Mouse (Mus musculus) MEL (cell line): Measurements from ENCODE around the gene Fbxl22. TPM values are rescaled to one million over a fixed set of nuclear protein-coding genes. Genes with fewer than 3 reads are reported as not detected.

Experiments used
- DNase-seq: peaks from one replicate; pipeline ENCODE4 v3.0.0; 2011; ENCODE audit warnings: low read depth, low spot score
- H3K27ac ChIP-seq: 2 replicates; pipeline ENCODE4 v1.5.1; 2012; ENCODE audit warnings: low read depth, mild to moderate bottlenecking, control low read depth, low read length, moderate library complexity; ENCODE audit not compliant: control insufficient read depth
- H3K27me3 ChIP-seq, 2 experiments: fragments of 150-350 bp in 1 of 2; sonication (generic) in 1 of 2; 2 replicates each; pipeline ENCODE4 v1.6.1; 2012; ENCODE audit warnings: low read length in 2 of 2, mild to moderate bottlenecking in 2 of 2, improper control_type of control experiment in 1 of 2, moderate library complexity in 1 of 2; ENCODE audit not compliant: insufficient read depth in 2 of 2, control insufficient read depth in 1 of 2
- H3K36me3 ChIP-seq, 2 experiments: 2 replicates each; pipeline ENCODE4 v1.6.1; 2012 to 2014; ENCODE audit warnings: low read length in 2 of 2, improper control_type of control experiment in 1 of 2, inconsistent platforms in 1 of 2, mild to moderate bottlenecking in 1 of 2; ENCODE audit not compliant: insufficient read depth in 2 of 2, control insufficient read depth in 1 of 2
- H3K4me1 ChIP-seq, 2 experiments: fragments of 150-350 bp in 1 of 2; sonication (generic) in 1 of 2; 2 replicates each; pipeline ENCODE4 v1.6.1; 2012; ENCODE audit warnings: low read length in 2 of 2, improper control_type of control experiment in 1 of 2, mild to moderate bottlenecking in 1 of 2; ENCODE audit not compliant: insufficient read depth in 2 of 2, control insufficient read depth in 1 of 2
- H3K4me3 ChIP-seq, 2 experiments: fragments of 150-350 bp in 1 of 2; sonication (generic) in 1 of 2; 2 replicates each; pipeline ENCODE4 v1.5.1; 2012; ENCODE audit warnings: low read depth in 2 of 2, low read length in 2 of 2, mild to moderate bottlenecking in 2 of 2, moderate library complexity in 2 of 2, control low read depth in 1 of 2, improper control_type of control experiment in 1 of 2; ENCODE audit not compliant: control insufficient read depth in 1 of 2, insufficient read depth in 1 of 2
- H3K79me2 ChIP-seq: 2 replicates; pipeline ENCODE4 v1.6.1; 2012; ENCODE audit warnings: mild to moderate bottlenecking, low read length, moderate library complexity; ENCODE audit not compliant: control insufficient read depth, poor library complexity, insufficient read depth
- H3K9ac ChIP-seq: 2 replicates; pipeline ENCODE4 v1.6.1; 2012; ENCODE audit warnings: low read depth, mild to moderate bottlenecking, control low read depth, low read length, moderate library complexity; ENCODE audit not compliant: control insufficient read depth, poor library complexity, severe bottlenecking
- H3K9me3 ChIP-seq: fragments of 150-350 bp; sonication (generic); replicated peaks from 2 replicates; pipeline ENCODE4 v1.6.1; 2012; ENCODE audit warnings: mild to moderate bottlenecking, low read length, improper control_type of control experiment, moderate library complexity; ENCODE audit not compliant: insufficient read depth
- CHD1 ChIP-seq: IDR thresholded peaks from 2 replicates; pipeline ENCODE4 v1.6.1; 2012; ENCODE audit warnings: low read depth, mild to moderate bottlenecking, inconsistent platforms, low read length, improper control_type of control experiment
- CTCF ChIP-seq, 3 experiments: IDR thresholded peaks in 2 of 3; conservative IDR thresholded peaks in 1 of 3; 2 replicates each; pipeline ENCODE4 v1.5.1; 2011 to 2012; ENCODE audit warnings: low read length in 3 of 3, low read depth in 2 of 3, mild to moderate bottlenecking in 2 of 3, improper control_type of control experiment in 1 of 3, inconsistent platforms in 1 of 3, mixed read lengths in 1 of 3, moderate library complexity in 1 of 3; ENCODE audit not compliant: control insufficient read depth in 1 of 3, insufficient read depth in 1 of 3, poor library complexity in 1 of 3, severe bottlenecking in 1 of 3
- MAX ChIP-seq: IDR thresholded peaks from 2 replicates; pipeline ENCODE4 v1.6.1; 2011; ENCODE audit warnings: low read length, improper control_type of control experiment
- MEF2A ChIP-seq: IDR thresholded peaks from 2 replicates; pipeline ENCODE4 v1.6.1; 2014; ENCODE audit warnings: low read depth, mild to moderate bottlenecking, inconsistent platforms, low read length, improper control_type of control experiment; ENCODE audit not compliant: poor library complexity, insufficient replicate concordance, severe bottlenecking; ENCODE audit errors: extremely low read depth
- MYC ChIP-seq: IDR thresholded peaks from 2 replicates; pipeline ENCODE4 v1.6.1; 2011; ENCODE audit warnings: low read depth, mild to moderate bottlenecking, low read length, improper control_type of control experiment, moderate library complexity
- NELFE ChIP-seq: IDR thresholded peaks from 2 replicates; pipeline ENCODE4 v1.6.1; 2011; ENCODE audit warnings: low read depth, low read length, improper control_type of control experiment
- NRF1 ChIP-seq: IDR thresholded peaks from 2 replicates; pipeline ENCODE4 v1.6.1; 2014; ENCODE audit warnings: low read depth, mild to moderate bottlenecking, inconsistent platforms, low read length, improper control_type of control experiment, moderate library complexity; ENCODE audit not compliant: poor library complexity, insufficient read depth, severe bottlenecking
- RAD21 ChIP-seq: IDR thresholded peaks from 2 replicates; pipeline ENCODE4 v1.6.1; 2011; ENCODE audit warnings: mild to moderate bottlenecking, low read depth, low read length, improper control_type of control experiment
- RCOR1 ChIP-seq: IDR thresholded peaks from 2 replicates; pipeline ENCODE4 v1.6.1; 2012; ENCODE audit warnings: low read depth, mild to moderate bottlenecking, inconsistent platforms, low read length, improper control_type of control experiment
- TBP ChIP-seq: IDR thresholded peaks from 2 replicates; pipeline ENCODE4 v1.8.0; 2011; ENCODE audit warnings: low read depth, low read length, improper control_type of control experiment
- UBTF ChIP-seq: IDR thresholded peaks from 2 replicates; pipeline ENCODE4 v1.6.1; 2012; ENCODE audit warnings: low read depth, mild to moderate bottlenecking, inconsistent platforms, low read length, improper control_type of control experiment, moderate library complexity, borderline replicate concordance; ENCODE audit not compliant: insufficient read depth
- ZC3H11A ChIP-seq: IDR thresholded peaks from 2 replicates; pipeline ENCODE4 v1.6.1; 2012; ENCODE audit warnings: low read depth, mild to moderate bottlenecking, inconsistent platforms, low read length, improper control_type of control experiment
- ZKSCAN1 ChIP-seq: IDR thresholded peaks from 2 replicates; pipeline ENCODE4 v1.6.1; 2012; ENCODE audit warnings: low read depth, mild to moderate bottlenecking, inconsistent platforms, low read length, improper control_type of control experiment, moderate library complexity
- ZMIZ1 ChIP-seq: IDR thresholded peaks from 2 replicates; pipeline ENCODE4 v1.6.1; 2012; ENCODE audit warnings: low read depth, mild to moderate bottlenecking, inconsistent platforms, low read length, improper control_type of control experiment, moderate library complexity
- ZNF384 ChIP-seq: IDR thresholded peaks from 2 replicates; pipeline ENCODE4 v1.6.1; 2012; ENCODE audit warnings: low read depth, mild to moderate bottlenecking, inconsistent platforms, low read length, improper control_type of control experiment
- polyA plus RNA-seq, 2 experiments: library from polyadenylated mRNA; stranded (reverse) in 1 of 2; unstranded in 1 of 2; fragments of >175 nt in 1 of 2; fragments of >200 nt in 1 of 2; gene quantifications; 2 replicates each; pipeline versions ENCODE4 v1.2.1 to v1.2.4; 2012; ENCODE audit warnings: low replicate concordance in 2 of 2, low read depth in 1 of 2; ENCODE audit not compliant: insufficient read length in 2 of 2, insufficient read depth in 1 of 2, missing spikeins in 1 of 2
- total RNA-seq: library from RNA; depleted of rRNA; stranded (reverse); fragments of 300-350 nt; gene quantifications from 2 replicates; pipeline ENCODE4 v1.2.3, GENCODE M21; 2012

The Fbxl22 gene
- total and polyA plus RNA-seq, 3 experiments: 0.35 to 0.47 TPM; not detected in 1

DNA sequence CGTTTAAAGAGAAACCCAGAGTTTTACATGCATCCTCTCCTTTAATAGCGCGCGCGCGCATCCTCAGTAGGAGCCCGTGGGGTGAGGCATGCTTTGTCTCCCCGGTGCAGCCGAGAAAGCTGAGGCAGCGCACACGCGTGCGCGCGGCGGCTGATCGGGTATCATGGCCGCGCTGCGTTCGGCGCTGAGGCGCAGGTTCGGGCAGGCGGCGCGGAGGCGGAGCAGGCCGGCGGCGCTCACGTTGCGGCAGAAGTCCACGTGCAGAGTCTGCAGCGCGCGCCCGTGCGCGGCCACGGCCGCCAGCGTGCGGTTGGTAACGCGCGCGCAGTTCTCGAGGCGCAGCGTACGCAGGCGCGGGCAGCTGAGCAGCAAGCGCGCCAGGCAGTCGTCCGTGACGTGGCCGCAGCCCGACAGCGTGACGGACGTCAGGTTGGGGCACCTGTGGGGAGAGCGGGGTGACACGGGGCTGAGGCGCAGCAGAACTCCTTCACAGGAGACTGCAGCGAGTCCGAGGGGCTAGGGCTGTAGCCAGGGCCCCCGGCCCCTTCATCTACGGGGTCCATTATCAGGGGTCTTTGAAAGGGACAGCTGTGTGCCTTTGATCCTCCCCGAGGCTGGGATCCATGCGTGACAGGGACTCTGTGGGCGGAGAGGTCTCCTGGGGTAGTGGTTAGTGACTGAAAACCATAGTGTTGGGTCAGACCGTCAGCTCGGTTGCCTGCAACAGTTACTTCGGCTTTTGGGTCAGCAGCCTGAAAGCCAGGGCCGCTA, 2.6 kb downstream of the Fbxl22 start (continued):
- no peak for TF ChIP-seq RAD21
- TF ChIP-seq, all 39 proteins: peak for 19

DNA sequence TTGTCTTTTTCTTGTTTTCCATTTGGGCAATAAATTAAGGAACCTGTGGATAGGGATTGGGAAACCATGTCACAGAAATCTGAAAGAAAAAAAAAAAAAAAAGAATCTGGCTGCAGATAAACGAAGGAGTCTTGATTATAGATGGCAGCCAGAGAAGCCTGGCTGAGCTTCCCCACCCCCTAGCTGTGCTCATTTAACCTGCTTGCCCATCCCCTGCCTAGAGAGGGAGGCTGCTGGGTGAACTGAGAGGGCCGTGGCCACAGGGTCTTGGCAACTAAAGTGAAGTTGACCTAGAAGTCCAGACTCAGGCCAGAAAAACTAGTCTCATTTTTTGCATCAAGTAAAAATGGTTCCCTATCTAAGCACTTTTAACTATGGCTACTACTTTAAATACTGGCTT, 3.4 kb downstream of the Fbxl22 start:
- no peaks in the 10 kb centered on the region for H3K27me3 ChIP-seq
- peaks cover 4% of the 10 kb centered on the region; the same call in 1 of the 2 replicates for H3K79me2 ChIP-seq
- peaks cover 5 to 17% of the 10 kb centered on the region in 2 experiments for H3K4me1 ChIP-seq
- peaks cover 0 to 18% of the 10 kb centered on the region in 2 experiments; a peak in 2 of 4 replicates for H3K36me3 ChIP-seq
- no peak for TF ChIP-seq MYC
- TF ChIP-seq ZMIZ1: no peak
- TF ChIP-seq ZNF384: peak; percentile 82
- no peak for TF ChIP-seq UBTF
- TF ChIP-seq MEF2A: no peak
- no peak for TF ChIP-seq TBP
- TF ChIP-seq MAX: no peak
- no peak for TF ChIP-seq CTCF (IDR thresholded peaks at IDR 0.05 in 2 of 3, conservative IDR thresholded peaks at IDR 0.05 in 1 of 3; ENCODE audit: control insufficient read depth in 1 of 3, insufficient read depth in 1 of 3, low read depth in 2 of 3, low read length in 3 of 3, poor library complexity in 1 of 3, severe bottlenecking in 1 of 3)
- peak; percentile 68 for TF ChIP-seq RCOR1
- TF ChIP-seq NRF1: no peak
- peak overlapping the region; percentile 77 for H3K27ac ChIP-seq
- peak overlapping the region; percentile 83 for H3K9ac ChIP-seq
- no peak for DNase-seq
- H3K9me3 ChIP-seq: no peaks in the 10 kb centered on the region
- peak overlapping the region; percentile 72 to 80 for H3K4me3 ChIP-seq

DNA sequence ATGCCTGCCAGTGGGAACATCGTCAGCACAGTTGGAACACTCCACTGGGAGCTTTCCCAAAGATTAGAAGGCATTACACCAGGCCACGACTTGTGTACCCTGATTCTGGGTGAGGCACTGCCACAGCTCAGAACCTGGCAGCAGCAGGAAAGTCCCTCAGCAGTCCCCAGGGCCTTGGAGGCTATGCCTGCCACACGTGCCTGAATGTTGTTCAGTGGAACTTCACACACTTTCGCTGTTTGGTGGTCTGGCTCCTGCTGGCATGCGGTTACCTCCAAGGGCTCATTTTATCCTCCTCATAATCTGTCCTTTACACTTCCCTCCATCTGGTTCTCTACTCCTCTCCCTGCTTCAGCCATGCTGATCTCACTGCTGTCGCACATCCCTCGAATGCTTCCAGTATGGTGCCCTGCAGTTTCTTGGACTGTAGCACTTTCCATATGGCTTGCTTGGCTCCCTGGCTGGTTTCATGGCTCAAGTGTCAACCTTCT, 4.0 kb downstream of the Fbxl22 start:
- peaks cover 4% of the 10 kb centered on the region; the same call in 1 of the 2 replicates for H3K79me2 ChIP-seq
- H3K27me3 ChIP-seq: no peaks in the 10 kb centered on the region
- DNase-seq: no peak
- H3K9ac ChIP-seq: no peak overlapping the region; the same call in 1 of the 2 replicates
- peaks cover 8 to 20% of the 10 kb centered on the region in 2 experiments for H3K4me1 ChIP-seq
- no peak overlapping the region for H3K4me3 ChIP-seq
- H3K9me3 ChIP-seq: no peaks in the 10 kb centered on the region
- TF ChIP-seq NELFE (no peak), ZNF384 (no peak), TBP (no peak), ZKSCAN1 (no peak), ZC3H11A (no peak), CHD1 (no peak)
- peaks cover 0 to 22% of the 10 kb centered on the region in 2 experiments; a peak in 2 of 4 replicates for H3K36me3 ChIP-seq
- no peak overlapping the region for H3K27ac ChIP-seq
